Mouse (Mus musculus): Measurements from ENCODE around the gene Numbl. TPM values are rescaled to one million over a fixed set of nuclear protein-coding genes. Genes with fewer than 3 reads are reported as not detected.

Numbl gene
- polyA plus RNA-seq, 2 experiments, result 25.2 to 83.6 TPM

GRCm38 (mm10) chr7:27277191-27277590 lies 19.0 kb downstream of the Numbl start:
- Histone ChIP-seq H3K27me3 (ENCODE audit: control insufficient read depth, insufficient read depth, low read length) (no peaks in the 10 kb centered on the region), H3K9me3 (ENCODE audit: control insufficient read depth, low read length) (no peaks in the 10 kb centered on the region), H3K4me1 (ENCODE audit: control insufficient read depth, insufficient read depth, low read length) (no peaks in the 10 kb centered on the region), H3K4me3 (replicated peaks; ENCODE audit: low read length) (no peak overlapping the region), H3K4me2 (replicated peaks; ENCODE audit: low read depth, low read length, severe bottlenecking) (no peak overlapping the region), H3K27ac (replicated peaks; ENCODE audit: low read depth, low read length) (no peak overlapping the region), H3K9ac (ENCODE audit: low read depth, low read length, severe bottlenecking) (no peak overlapping the region), H3K36me3 (ENCODE audit: control insufficient read depth, insufficient read depth, low read length) (peaks cover 86% of the 10 kb centered on the region)
- TF ChIP-seq POLR2A (IDR thresholded peaks at IDR 0.05; ENCODE audit: borderline replicate concordance, extremely low read depth, insufficient read depth, insufficient read length), result no peak
- ATAC-seq (ENCODE audit: low FRiP score, low read depth), result no peak
- 93% methylated on average over 3 of the region's 3 CpGs for WGBS
- no peak for DNase-seq (ENCODE audit: low spot score)

DNA sequence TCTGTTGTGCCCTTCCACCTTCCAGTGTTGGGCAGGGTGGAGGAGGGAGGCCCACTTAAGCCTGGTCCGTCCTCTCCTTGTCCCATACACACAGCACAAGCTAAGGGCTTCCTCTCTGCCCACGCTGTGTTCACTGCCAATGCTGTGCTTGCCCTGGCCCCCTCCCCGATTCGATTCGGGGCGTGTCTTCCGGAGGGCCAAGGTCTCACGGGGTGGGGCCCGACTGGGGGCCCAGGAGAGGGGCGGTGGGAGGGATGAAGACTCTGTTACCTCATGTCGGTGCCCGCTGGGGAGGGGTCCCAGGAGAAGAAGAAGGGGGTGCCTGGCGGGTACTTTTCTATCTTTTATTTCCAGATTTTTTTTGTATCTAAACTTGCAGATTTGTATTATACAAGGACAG lies 23.5 kb downstream of the Numbl start:
- TF ChIP-seq POLR2A (IDR thresholded peaks at IDR 0.05; ENCODE audit: borderline replicate concordance, extremely low read depth, insufficient read depth, insufficient read length), result no peak
- WGBS, result 66% methylated on average over 13 of the region's 13 CpGs
- Histone ChIP-seq H3K4me1 (ENCODE audit: control insufficient read depth, insufficient read depth, low read length) (peaks cover 3% of the 10 kb centered on the region; the same call in 1 of the 2 replicates), H3K4me2 (replicated peaks; ENCODE audit: low read depth, low read length, severe bottlenecking) (no peak overlapping the region), H3K36me3 (ENCODE audit: control insufficient read depth, insufficient read depth, low read length) (peaks cover 57% of the 10 kb centered on the region), H3K9me3 (ENCODE audit: control insufficient read depth, low read length) (no peaks in the 10 kb centered on the region), H3K9ac (ENCODE audit: low read depth, low read length, severe bottlenecking) (no peak overlapping the region), H3K27ac (replicated peaks; ENCODE audit: low read depth, low read length) (no peak overlapping the region), H3K27me3 (ENCODE audit: control insufficient read depth, insufficient read depth, low read length) (no peaks in the 10 kb centered on the region), H3K4me3 (replicated peaks; ENCODE audit: low read length) (no peak overlapping the region)
- ATAC-seq (ENCODE audit: low FRiP score, low read depth) (no peak), DNase-seq (ENCODE audit: low spot score) (no peak)

DNA sequence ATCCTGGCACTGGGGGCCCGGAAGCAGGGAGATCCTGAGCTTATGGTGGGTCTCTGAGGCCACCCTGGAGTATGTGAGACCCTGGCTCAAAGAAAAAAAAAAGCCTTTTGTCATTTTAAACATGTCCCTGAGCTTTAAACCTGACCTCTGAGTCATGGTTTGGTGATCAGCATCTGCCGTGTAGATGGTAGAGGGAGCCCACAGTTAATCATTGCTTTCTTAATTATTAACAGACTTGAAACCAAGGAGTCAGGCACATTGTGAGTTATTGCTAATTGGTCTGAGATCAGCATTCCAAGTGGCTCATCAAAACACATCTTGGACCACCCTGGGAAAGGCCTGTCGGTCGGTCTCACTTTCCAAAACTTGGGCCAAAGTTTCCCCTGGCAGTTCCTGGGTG lies 24.0 kb downstream of the Numbl start:
- DNase-seq (ENCODE audit: low spot score) (no peak), ATAC-seq (ENCODE audit: low FRiP score, low read depth) (no peak)
- Histone ChIP-seq H3K9ac (ENCODE audit: low read depth, low read length, severe bottlenecking) (no peak overlapping the region), H3K36me3 (ENCODE audit: control insufficient read depth, insufficient read depth, low read length) (peaks cover 52% of the 10 kb centered on the region), H3K4me3 (replicated peaks; ENCODE audit: low read length) (no peak overlapping the region), H3K9me3 (ENCODE audit: control insufficient read depth, low read length) (no peaks in the 10 kb centered on the region), H3K4me1 (ENCODE audit: control insufficient read depth, insufficient read depth, low read length) (peaks cover 3% of the 10 kb centered on the region; the same call in 1 of the 2 replicates), H3K27me3 (ENCODE audit: control insufficient read depth, insufficient read depth, low read length) (no peaks in the 10 kb centered on the region), H3K27ac (replicated peaks; ENCODE audit: low read depth, low read length) (no peak overlapping the region), H3K4me2 (replicated peaks; ENCODE audit: low read depth, low read length, severe bottlenecking) (no peak overlapping the region)
- no peak for TF ChIP-seq POLR2A (IDR thresholded peaks at IDR 0.05; ENCODE audit: borderline replicate concordance, extremely low read depth, insufficient read depth, insufficient read length)
- WGBS, result 47% methylated on average over 4 of the region's 4 CpGs

- no peaks in the 10 kb centered on the region for H3K9me3 ChIP-seq (ENCODE audit: control insufficient read depth, low read length)
- WGBS, result under 1% methylated on average over 28 of the region's 28 CpGs
- H3K4me1 ChIP-seq (ENCODE audit: control insufficient read depth, insufficient read depth, low read length), result peaks cover 3% of the 10 kb centered on the region; the same call in 1 of the 2 replicates
- H3K9ac ChIP-seq (ENCODE audit: low read depth, low read length, severe bottlenecking), result no peak overlapping the region
- H3K4me3 ChIP-seq (replicated peaks; ENCODE audit: low read length), result peak overlapping the region; percentile 2
- H3K27ac ChIP-seq (replicated peaks; ENCODE audit: low read depth, low read length), result no peak overlapping the region
- peaks cover 24% of the 10 kb centered on the region for H3K36me3 ChIP-seq (ENCODE audit: control insufficient read depth, insufficient read depth, low read length)
- no peak for TF ChIP-seq POLR2A (IDR thresholded peaks at IDR 0.05; ENCODE audit: borderline replicate concordance, extremely low read depth, insufficient read depth, insufficient read length)
- ATAC-seq (ENCODE audit: low FRiP score, low read depth) (peak; percentile 57), DNase-seq (ENCODE audit: low spot score) (peak; percentile 47)
- no peaks in the 10 kb centered on the region for H3K27me3 ChIP-seq (ENCODE audit: control insufficient read depth, insufficient read depth, low read length)
- peak overlapping the region; percentile 24 for H3K4me2 ChIP-seq (replicated peaks; ENCODE audit: low read depth, low read length, severe bottlenecking)
Measured at GRCm38 (mm10) chr7:27284865-27285697, 26.8 kb downstream of the Numbl start.

- peak overlapping the region; percentile 2 for H3K4me3 ChIP-seq (replicated peaks; ENCODE audit: low read length)
- H3K27me3 ChIP-seq (ENCODE audit: control insufficient read depth, insufficient read depth, low read length), result no peaks in the 10 kb centered on the region
- no peak for TF ChIP-seq POLR2A (IDR thresholded peaks at IDR 0.05; ENCODE audit: borderline replicate concordance, extremely low read depth, insufficient read depth, insufficient read length)
- ATAC-seq (ENCODE audit: low FRiP score, low read depth), result peak; percentile 73
- no peak overlapping the region for H3K27ac ChIP-seq (replicated peaks; ENCODE audit: low read depth, low read length)
- H3K9me3 ChIP-seq (ENCODE audit: control insufficient read depth, low read length), result no peaks in the 10 kb centered on the region
- H3K9ac ChIP-seq (ENCODE audit: low read depth, low read length, severe bottlenecking), result no peak overlapping the region
- H3K36me3 ChIP-seq (ENCODE audit: control insufficient read depth, insufficient read depth, low read length), result peaks cover 19% of the 10 kb centered on the region
- WGBS, result 7% methylated on average over 8 of the region's 8 CpGs
- H3K4me2 ChIP-seq (replicated peaks; ENCODE audit: low read depth, low read length, severe bottlenecking), result peak overlapping the region; percentile 24
- H3K4me1 ChIP-seq (ENCODE audit: control insufficient read depth, insufficient read depth, low read length), result peaks cover 3% of the 10 kb centered on the region; the same call in 1 of the 2 replicates
- DNase-seq (ENCODE audit: low spot score), result peak; percentile 81
Measured at GRCm38 (mm10) chr7:27285698-27286066, 27.4 kb downstream of the Numbl start.
